Mouse (Mus musculus): ENCODE results near the gene Pip5k1b.

DNA sequence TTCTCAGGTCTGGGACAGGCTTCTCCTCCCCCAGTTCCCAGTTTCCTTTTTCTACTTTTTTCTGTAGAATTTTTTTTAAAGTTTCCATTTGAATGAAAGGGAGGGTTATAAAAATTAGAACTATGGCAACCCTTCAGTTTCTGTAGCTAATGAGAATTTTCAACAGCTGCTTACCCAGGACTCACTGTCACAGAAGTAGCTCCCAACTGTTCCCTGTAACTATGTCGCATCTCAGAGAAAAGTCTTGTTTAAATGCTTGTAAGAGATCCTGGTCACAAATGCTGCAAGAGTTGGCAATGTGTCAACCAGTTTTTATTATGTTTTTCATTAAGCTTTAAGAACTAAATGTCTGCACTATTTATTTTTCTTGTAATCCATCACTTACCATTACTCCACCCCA lies 188.9 kb downstream of the Pip5k1b start:
- TF ChIP-seq CTCF (IDR thresholded peaks at IDR 0.05; ENCODE audit: borderline replicate concordance, insufficient read depth, low read length) (no peak), POLR2A (IDR thresholded peaks at IDR 0.05; ENCODE audit: low read depth, low read length) (no peak)
